Mouse (Mus musculus) olfactory bulb, adult 2 months (tissue): ENCODE data around the gene Asgr1.

Experiments
- CTCF ChIP-seq: fragments of 200-500 bp; IDR thresholded peaks from 2 replicates; pipeline ENCODE4 v1.5.1; 2012; ENCODE audit warnings: low read depth, mild to moderate bottlenecking, low read length, moderate library complexity; ENCODE audit not compliant: insufficient read depth
- POLR2A ChIP-seq: fragments of 200-500 bp; IDR thresholded peaks from 2 replicates; pipeline ENCODE4 v1.6.1; 2012; ENCODE audit warnings: mild to moderate bottlenecking, low read depth, low read length, moderate library complexity; ENCODE audit not compliant: insufficient read depth

- TF ChIP-seq CTCF, result no peak
- no peak for TF ChIP-seq POLR2A
Observed at GRCm38 (mm10) chr11:70031321-70031670, 22.6 kb upstream of the Asgr1 start.
